Mouse (Mus musculus) forebrain, embryonic 12.5 days (tissue): ENCODE measurements around the gene Fam208b. TPM values are rescaled to one million over a fixed set of nuclear protein-coding genes. Genes with fewer than 3 reads are reported as not detected.

Experiments
- ATAC-seq: fragments of 200-750 bp; cut with Nextera tagmentation; 2 replicates; pipeline ENCODE4 v1.8.0; 2017; ENCODE audit warnings: moderate TSS enrichment; ENCODE audit not compliant: low FRiP score
- H3K27ac ChIP-seq: fragments of 300-500 bp; sonication (generic); 2 replicates; pipeline ENCODE4 v1.5.1; 2016; ENCODE audit warnings: mild to moderate bottlenecking
- H3K27me3 ChIP-seq: fragments of 300-500 bp; sonication (generic); 2 replicates; pipeline ENCODE4 v1.6.1; 2016; ENCODE audit warnings: mild to moderate bottlenecking
- H3K36me3 ChIP-seq: fragments of 300-500 bp; sonication (generic); replicated peaks from 2 replicates; pipeline ENCODE4 v1.6.1; 2016; ENCODE audit warnings: mild to moderate bottlenecking
- H3K4me1 ChIP-seq: fragments of 300-500 bp; sonication (generic); 2 replicates; pipeline ENCODE4 v1.6.1; 2016
- H3K4me2 ChIP-seq: fragments of 300-500 bp; sonication (generic); 2 replicates; pipeline ENCODE4 v1.6.1; 2016; ENCODE audit warnings: mild to moderate bottlenecking, moderate library complexity
- H3K4me3 ChIP-seq: fragments of 300-500 bp; sonication (generic); replicated peaks from 2 replicates; pipeline ENCODE4 v1.5.1; 2016; ENCODE audit warnings: mild to moderate bottlenecking
- H3K9ac ChIP-seq: fragments of 300-500 bp; sonication (generic); 2 replicates; pipeline ENCODE4 v1.6.1; 2016; ENCODE audit warnings: mild to moderate bottlenecking
- H3K9me3 ChIP-seq: fragments of 300-500 bp; sonication (generic); 2 replicates; pipeline ENCODE4 v1.6.1; 2016
- WGBS: fragments of 180-500 bp; shearing (Covaris S2); methylation state at CpG from one replicate; pipeline ENCODE4 v1.1.7; 2016; 5-methylcytosine and 5-hydroxymethylcytosine counted together
- polyA plus RNA-seq: library from polyadenylated mRNA; unstranded; fragments of >200 nt; fragmentation: Nextera tagmentation; extraction: Ambion mirVana; gene quantifications from 2 replicates; pipeline ENCODE4 v1.2.1, GENCODE M21; 2016

Gene Fam208b
- 26.1 and 29.8 TPM in 2 replicates for polyA plus RNA-seq

DNA sequence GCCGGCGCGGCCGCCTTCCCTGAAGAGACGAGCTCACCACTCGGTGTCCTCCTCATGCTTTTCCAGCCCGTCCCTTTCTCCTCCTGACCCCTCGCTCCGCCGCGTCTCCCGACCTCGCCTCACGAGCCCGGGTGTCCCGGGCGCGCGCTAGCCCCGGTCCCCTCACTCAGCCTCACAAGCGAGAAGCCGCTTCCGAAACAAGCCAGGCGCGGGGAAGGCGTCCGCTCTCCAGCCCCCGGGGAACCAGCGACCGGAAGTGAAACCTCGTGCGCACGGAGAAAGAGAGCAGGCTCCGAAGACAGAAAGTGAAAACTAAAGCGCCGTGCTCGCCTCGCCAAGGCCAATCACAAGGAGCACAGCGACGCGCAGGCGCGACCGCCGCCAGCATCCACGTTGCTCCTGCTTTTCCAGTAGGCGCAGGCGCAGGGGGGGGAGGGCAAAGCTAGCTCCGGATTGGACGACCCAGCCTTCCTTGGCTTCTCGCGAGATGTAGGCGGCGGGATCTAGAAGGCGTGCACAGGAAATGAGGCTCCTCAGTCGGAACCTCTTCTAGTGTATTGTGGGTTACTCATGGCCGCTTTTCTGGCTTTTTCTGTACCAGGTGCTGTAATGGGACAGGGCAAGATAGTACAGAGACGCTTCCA is at the start of gene Fam208b:
TSS of gene Fam208b (minus strand) at position 314 of the 644 bp plus-strand sequence.
- H3K27ac ChIP-seq, result peak within 1 kb of the TSS; percentile 95
- H3K4me3 ChIP-seq, result peak within 1 kb of the TSS; percentile 93
- peaks cover 3% of the 10 kb centered on the region; the same call in 1 of the 2 replicates for H3K4me1 ChIP-seq
- ATAC-seq, result peak; percentile 99
- H3K9me3 ChIP-seq, result 0 out of 2 replicates have a peak, but pooled peaks cover 2% of the 10 kb centered on the region
- under 1% methylated on average over 58 of the region's 58 CpGs for WGBS
- peak within 1 kb of the TSS; percentile 85 for H3K9ac ChIP-seq
- no peaks in the 10 kb centered on the region for H3K36me3 ChIP-seq
- H3K4me2 ChIP-seq, result peak within 1 kb of the TSS; percentile 76
- 0 out of 2 replicates have a peak, but pooled peaks cover 7% of the 10 kb centered on the region for H3K27me3 ChIP-seq

DNA sequence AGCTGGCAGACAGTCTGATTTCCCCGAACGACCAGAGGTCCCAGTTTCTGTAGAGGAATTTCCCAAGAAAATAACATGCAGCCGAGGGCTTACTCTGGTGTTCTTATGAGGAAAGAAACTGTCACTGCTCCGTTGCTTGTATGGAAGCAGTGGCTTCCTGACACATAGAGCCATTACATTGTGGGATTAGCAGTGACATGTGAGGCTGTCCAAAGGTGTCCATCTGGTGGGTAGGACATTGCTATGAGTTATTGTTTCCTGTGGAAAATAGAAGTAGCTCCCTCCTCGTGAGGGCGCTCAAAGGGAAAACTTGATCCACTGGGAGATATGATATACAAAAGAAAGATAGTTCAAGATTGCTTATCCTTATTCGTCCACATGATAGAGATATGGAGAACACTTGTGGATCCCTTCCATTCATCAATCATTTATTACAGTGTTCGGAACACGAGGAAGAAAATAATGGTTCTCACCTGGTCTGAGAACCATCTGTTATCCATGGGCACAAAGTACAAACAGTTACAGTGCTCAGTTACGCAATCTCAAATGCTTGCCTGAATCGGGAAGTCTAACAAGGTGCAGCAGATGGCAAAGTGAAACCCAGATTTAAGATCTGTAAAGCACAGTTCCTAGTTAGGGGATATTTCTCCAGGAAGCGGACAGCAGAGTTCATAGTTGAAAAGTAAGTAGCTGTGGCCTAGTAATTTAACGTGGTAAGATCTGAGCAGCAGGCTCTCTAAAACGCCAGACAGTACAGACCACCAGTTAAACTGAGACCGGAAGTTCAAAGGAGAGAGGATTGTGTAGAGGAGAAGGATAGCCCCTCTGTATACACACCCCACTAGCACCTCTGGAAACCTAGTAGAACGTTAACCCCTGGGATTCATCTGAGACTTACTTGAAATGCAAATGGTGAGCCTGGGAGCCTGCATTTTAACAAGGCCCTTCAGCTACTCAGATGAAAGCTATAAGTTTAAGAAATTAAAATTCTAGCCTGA is 48.6 kb upstream of the Fam208b start:
- Histone ChIP-seq H3K36me3 (no peaks in the 10 kb centered on the region), H3K9me3 (no peaks in the 10 kb centered on the region), H3K27me3 (no peaks in the 10 kb centered on the region), H3K4me3 (no peak overlapping the region), H3K4me1 (no peaks in the 10 kb centered on the region), H3K4me2 (no peak overlapping the region), H3K27ac (no peak overlapping the region), H3K9ac (no peak overlapping the region)
- 80% methylated on average over 16 of the region's 16 CpGs for WGBS
- ATAC-seq, result no peak

DNA sequence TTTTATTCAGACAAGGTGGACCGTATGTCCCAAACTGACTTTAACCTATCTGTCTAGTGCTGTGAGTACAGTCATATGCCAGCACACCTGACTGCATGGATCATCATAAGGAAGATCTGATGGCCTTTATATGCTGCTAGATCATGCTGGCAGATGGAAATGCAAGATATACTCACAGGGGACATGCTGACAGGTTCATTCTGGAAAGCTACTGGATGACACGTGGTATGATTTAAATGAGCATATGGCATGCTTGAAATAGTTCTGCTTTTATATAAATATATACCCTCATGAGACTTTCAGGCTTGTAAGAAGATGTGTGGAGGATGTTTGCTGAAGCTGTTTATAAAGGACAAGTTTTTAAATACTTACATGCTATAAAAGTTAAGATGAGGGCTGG is 43.5 kb upstream of the Fam208b start:
- H3K4me1 ChIP-seq, result no peaks in the 10 kb centered on the region
- H3K9me3 ChIP-seq, result no peaks in the 10 kb centered on the region
- no peak overlapping the region for H3K4me3 ChIP-seq
- no peak overlapping the region for H3K27ac ChIP-seq
- H3K27me3 ChIP-seq, result no peaks in the 10 kb centered on the region
- ATAC-seq, result no peak
- H3K36me3 ChIP-seq, result peaks cover 30% of the 10 kb centered on the region
- H3K9ac ChIP-seq, result no peak overlapping the region
- no peak overlapping the region for H3K4me2 ChIP-seq
- WGBS, result 92% methylated on average over 2 of the region's 2 CpGs

DNA sequence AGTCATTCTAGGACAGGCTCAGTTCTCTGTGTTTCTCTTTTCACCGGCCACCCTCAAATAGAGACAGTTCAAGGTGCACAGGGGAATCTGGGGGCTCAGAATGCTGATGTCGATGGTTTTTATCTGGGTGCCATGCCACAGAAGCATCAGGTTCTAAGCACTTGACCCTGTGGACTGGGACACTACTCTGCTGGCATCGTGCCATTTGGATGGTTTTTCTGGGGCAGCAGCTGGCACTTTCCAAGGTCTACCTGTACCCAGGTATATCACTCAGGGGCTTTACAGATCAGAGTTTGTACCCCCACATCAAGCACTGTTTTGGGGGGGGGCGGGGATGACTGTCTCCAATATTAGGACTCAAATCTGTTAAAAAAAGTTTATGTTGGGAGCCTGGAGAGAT is 39.7 kb upstream of the Fam208b start:
- Histone ChIP-seq H3K27me3 (no peaks in the 10 kb centered on the region), H3K36me3 (peaks cover 39% of the 10 kb centered on the region), H3K4me3 (no peak overlapping the region), H3K9me3 (no peaks in the 10 kb centered on the region), H3K27ac (no peak overlapping the region), H3K4me2 (no peak overlapping the region), H3K4me1 (no peaks in the 10 kb centered on the region), H3K9ac (no peak overlapping the region)
- no peak for ATAC-seq
- WGBS, result 94% methylated on average over 4 of the region's 4 CpGs

DNA sequence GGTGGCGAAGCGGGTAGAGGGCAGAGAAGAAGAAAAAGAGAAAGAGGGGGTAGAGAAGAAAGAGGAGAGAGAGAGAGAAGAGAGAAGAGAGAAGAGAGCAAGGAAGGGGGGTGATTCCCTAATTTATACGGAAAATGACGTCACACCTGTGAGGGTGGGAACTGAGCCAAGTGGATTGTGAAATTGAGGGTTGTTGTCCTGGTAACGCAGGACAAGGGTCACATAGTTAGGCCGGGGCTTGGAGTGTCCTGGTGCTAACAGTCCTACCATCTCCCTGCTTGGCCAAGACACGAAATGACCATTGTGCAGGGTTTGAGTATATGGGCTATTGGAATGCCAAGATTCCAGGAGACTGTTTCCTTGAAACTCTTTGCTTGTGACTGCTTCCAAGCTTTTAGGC is 35.7 kb upstream of the Fam208b start:
- H3K36me3 ChIP-seq, result peaks cover 29% of the 10 kb centered on the region
- 92% methylated on average over 7 of the region's 7 CpGs for WGBS
- no peaks in the 10 kb centered on the region for H3K9me3 ChIP-seq
- H3K27ac ChIP-seq, result no peak overlapping the region
- no peaks in the 10 kb centered on the region for H3K27me3 ChIP-seq
- ATAC-seq, result no peak
- H3K9ac ChIP-seq, result no peak overlapping the region
- H3K4me2 ChIP-seq, result no peak overlapping the region
- no peak overlapping the region for H3K4me3 ChIP-seq
- no peaks in the 10 kb centered on the region for H3K4me1 ChIP-seq

DNA sequence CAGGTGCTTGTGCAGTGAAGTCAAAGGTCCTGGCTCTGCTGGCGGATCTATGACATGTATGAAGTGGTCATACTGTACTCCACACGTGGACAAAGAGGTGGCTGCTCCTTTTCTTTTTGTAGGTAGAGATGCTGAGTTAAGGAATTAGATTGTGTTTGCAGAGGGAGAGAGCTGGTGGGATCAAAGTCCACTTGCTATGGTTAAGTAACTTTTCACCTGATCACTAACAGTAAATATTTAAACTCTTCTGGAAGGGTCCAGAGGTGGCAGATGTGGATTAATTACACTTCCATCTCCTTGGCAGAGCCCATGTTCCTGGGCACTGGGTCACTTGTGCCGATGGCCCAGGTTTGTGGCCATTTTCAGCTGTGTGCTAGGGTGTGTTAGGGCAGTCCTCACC is 35.0 kb upstream of the Fam208b start:
- Histone ChIP-seq H3K36me3 (peaks cover 28% of the 10 kb centered on the region), H3K4me2 (no peak overlapping the region), H3K9me3 (no peaks in the 10 kb centered on the region), H3K9ac (no peak overlapping the region), H3K27ac (no peak overlapping the region), H3K27me3 (no peaks in the 10 kb centered on the region), H3K4me1 (no peaks in the 10 kb centered on the region), H3K4me3 (no peak overlapping the region)
- ATAC-seq, result no peak
- WGBS, result 92% methylated on average over 3 of the region's 3 CpGs

- Histone ChIP-seq H3K36me3 (peaks cover 18% of the 10 kb centered on the region), H3K4me3 (no peak overlapping the region), H3K27me3 (no peaks in the 10 kb centered on the region), H3K27ac (no peak overlapping the region), H3K4me2 (no peak overlapping the region), H3K9ac (no peak overlapping the region), H3K9me3 (no peaks in the 10 kb centered on the region), H3K4me1 (no peaks in the 10 kb centered on the region)
- ATAC-seq, result no peak
- 97% methylated on average over 5 of the region's 5 CpGs for WGBS
Observed at GRCm38 (mm10) chr13:3644871-3645270, 34.0 kb upstream of the Fam208b start.

DNA sequence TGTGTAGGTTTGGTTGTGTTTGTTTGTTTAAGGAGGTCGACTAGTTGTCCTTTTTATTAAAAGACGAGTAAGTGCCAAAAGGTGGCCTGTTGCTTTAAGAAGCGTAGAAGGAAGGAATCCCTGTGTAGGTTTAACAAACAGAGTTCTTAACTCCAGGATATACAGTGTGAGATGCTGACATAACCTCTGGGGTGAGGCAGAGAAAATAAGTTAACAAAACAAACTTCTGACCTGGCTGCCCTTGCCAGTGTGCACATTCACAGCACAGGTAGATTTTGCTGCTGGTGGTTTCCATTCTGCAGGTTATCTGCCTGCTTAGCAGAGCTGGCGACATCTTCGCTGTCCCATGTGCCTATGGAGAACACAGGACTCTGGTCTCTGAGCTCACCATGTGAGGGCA is 31.6 kb upstream of the Fam208b start:
- no peaks in the 10 kb centered on the region for H3K27me3 ChIP-seq
- 90% methylated on average over 5 of the region's 5 CpGs for WGBS
- H3K27ac ChIP-seq, result no peak overlapping the region

GRCm38 (mm10) chr13:3642049-3642448 is 31.1 kb upstream of the Fam208b start:
- no peaks in the 10 kb centered on the region for H3K27me3 ChIP-seq
- 82% methylated on average over 9 of the region's 9 CpGs for WGBS
- no peak overlapping the region for H3K4me3 ChIP-seq
- no peak overlapping the region for H3K27ac ChIP-seq
- no peak overlapping the region for H3K4me2 ChIP-seq
- H3K4me1 ChIP-seq, result no peaks in the 10 kb centered on the region
- H3K9me3 ChIP-seq, result no peaks in the 10 kb centered on the region
- peaks cover 10% of the 10 kb centered on the region for H3K36me3 ChIP-seq
- no peak for ATAC-seq
- no peak overlapping the region for H3K9ac ChIP-seq

More for the DNA sequence above, 31.6 kb upstream of the Fam208b start:
- peaks cover 10% of the 10 kb centered on the region for H3K36me3 ChIP-seq
- no peak overlapping the region for H3K4me3 ChIP-seq
- no peak overlapping the region for H3K9ac ChIP-seq
- no peak for ATAC-seq
- no peak overlapping the region for H3K4me2 ChIP-seq
- H3K9me3 ChIP-seq, result no peaks in the 10 kb centered on the region
- H3K4me1 ChIP-seq, result no peaks in the 10 kb centered on the region

DNA sequence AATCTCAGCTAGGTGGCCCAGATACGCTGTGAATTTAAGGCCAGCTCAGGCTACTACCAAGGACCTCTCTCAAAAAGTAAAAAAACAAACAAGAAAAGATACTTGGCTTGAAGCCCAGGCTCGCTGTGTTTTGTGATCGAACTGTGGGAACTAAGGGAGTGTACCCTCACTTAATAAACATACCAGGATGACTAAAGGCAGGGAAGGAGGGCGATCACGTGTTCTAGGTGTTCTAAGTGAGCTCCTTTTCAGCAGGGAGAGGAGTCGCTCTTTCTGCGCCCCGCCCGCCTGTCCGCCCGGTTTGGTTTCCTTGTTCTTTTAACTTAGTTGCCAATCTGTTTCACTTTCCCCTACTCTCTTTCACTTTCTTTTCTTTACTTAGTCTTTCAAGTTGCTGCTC is 25.9 kb upstream of the Fam208b start:
- Histone ChIP-seq H3K27ac (no peak overlapping the region), H3K4me3 (no peak overlapping the region), H3K9ac (no peak overlapping the region), H3K9me3 (no peaks in the 10 kb centered on the region), H3K4me1 (no peaks in the 10 kb centered on the region), H3K4me2 (no peak overlapping the region), H3K27me3 (0 out of 2 replicates have a peak, but pooled peaks cover 3% of the 10 kb centered on the region), H3K36me3 (no peaks in the 10 kb centered on the region)
- WGBS, result 69% methylated on average over 11 of the region's 11 CpGs
- ATAC-seq, result no peak

- no peak overlapping the region for H3K4me3 ChIP-seq
- WGBS, result 93% methylated on average over 3 of the region's 3 CpGs
- ATAC-seq, result no peak
Observed at GRCm38 (mm10) chr13:3635076-3635475, 24.2 kb upstream of the Fam208b start.

More at GRCm38 (mm10) chr13:3635076-3635475, 24.2 kb upstream of the Fam208b start:
- H3K4me1 ChIP-seq, result no peaks in the 10 kb centered on the region
- H3K27me3 ChIP-seq, result 0 out of 2 replicates have a peak, but pooled peaks cover 3% of the 10 kb centered on the region
- no peak overlapping the region for H3K4me2 ChIP-seq
- no peak overlapping the region for H3K27ac ChIP-seq
- no peak overlapping the region for H3K9ac ChIP-seq
- H3K9me3 ChIP-seq, result no peaks in the 10 kb centered on the region
- no peaks in the 10 kb centered on the region for H3K36me3 ChIP-seq
